In genomic region chr7:12949872-12950229, GRCm38 (mm10) we compare ENCODE assay signal across 8 mouse cellular contexts. TPM values are rescaled to one million over a fixed set of nuclear protein-coding genes. Genes with fewer than 3 reads are reported as not detected.
DNase-seq lines count a peak whose midpoint lies in the region; ATAC-seq and TF ChIP-seq lines count a peak whose summit lies in the region.

No protein-coding gene starts in this region.

- H3K36me3 ChIP-seq in heart, embryonic 11.5 days (ENCODE audit: control insufficient read depth, insufficient read depth, low read length): no peaks in the 10 kb centered on the region
- no peaks in the 10 kb centered on the region for H3K36me3 ChIP-seq in E14TG2a.4 (ENCODE audit: insufficient read depth, low read length)
- H3K36me3 ChIP-seq in forebrain, postnatal 0 days (ENCODE audit: insufficient read depth): no peaks in the 10 kb centered on the region

- no peak for TF ChIP-seq CTCF in E14TG2a.4 (conservative IDR thresholded peaks at IDR 0.05; ENCODE audit: low read length)
- no peak for TF ChIP-seq CTCF in forebrain, postnatal 0 days (IDR thresholded peaks at IDR 0.05; ENCODE audit: low read depth)

- peak; percentile 53 for ATAC-seq in heart, embryonic 11.5 days (replicated peaks; ENCODE audit: insufficient number of reproducible peaks, low FRiP score, low TSS enrichment)
- no peak for ATAC-seq in forebrain, postnatal 0 days
- peak; percentile 39 for ATAC-seq in megakaryocyte, adult 5-6 weeks (ENCODE audit: poor library complexity, severe bottlenecking)

- H3K4me1 ChIP-seq in heart, embryonic 11.5 days (ENCODE audit: control insufficient read depth, insufficient read depth, low read length): 0 out of 2 replicates have a peak, but pooled peaks cover 3% of the 10 kb centered on the region
- H3K4me1 ChIP-seq in E14TG2a.4 (replicated peaks; ENCODE audit: low read depth, low read length): peaks cover 25% of the 10 kb centered on the region
- peaks cover 9% of the 10 kb centered on the region for H3K4me1 ChIP-seq in forebrain, postnatal 0 days (ENCODE audit: insufficient read depth)

- peak overlapping the region; percentile 40 for H3K4me3 ChIP-seq in heart, embryonic 11.5 days (ENCODE audit: low read depth, low read length)
- H3K4me3 ChIP-seq in E14TG2a.4 (replicated peaks; ENCODE audit: low read length): peak overlapping the region; percentile 84
- H3K4me3 ChIP-seq in forebrain, postnatal 0 days (ENCODE audit: low read depth, low read length): peak overlapping the region; percentile 47

- 5% methylated on average over 16 of the region's 16 CpGs for WGBS in heart, embryonic 11.5 days (ENCODE audit: insufficient replicate concordance)
- 11% methylated on average over 16 of the region's 16 CpGs for WGBS in forebrain, postnatal 0 days

- DNase-seq in heart, adult 18-20 months: no peak
- DNase-seq in forebrain, postnatal 0 days: no peak
- DNase-seq in adrenal gland, adult 2 months: no peak
- no peak for DNase-seq in layer of hippocampus, adult 18-20 months (ENCODE audit: low spot score in 2 of 2)
- no peak for DNase-seq in left cerebral cortex, adult 9 months (ENCODE audit: low spot score in 2 of 2)

- H3K27me3 ChIP-seq in heart, embryonic 11.5 days (ENCODE audit: control insufficient read depth, insufficient read depth, low read length): no peaks in the 10 kb centered on the region
- no peaks in the 10 kb centered on the region for H3K27me3 ChIP-seq in E14TG2a.4 (ENCODE audit: insufficient read depth, low read length)
- no peaks in the 10 kb centered on the region for H3K27me3 ChIP-seq in forebrain, postnatal 0 days (ENCODE audit: insufficient read depth, low read length)

- H3K9ac ChIP-seq in heart, embryonic 11.5 days (ENCODE audit: low read depth, low read length): peak overlapping the region; percentile 44
- H3K9ac ChIP-seq in forebrain, postnatal 0 days: peak overlapping the region; percentile 64

- no peaks in the 10 kb centered on the region for H3K9me3 ChIP-seq in heart, embryonic 11.5 days (replicated peaks; ENCODE audit: control insufficient read depth, low read length)
- H3K9me3 ChIP-seq in E14TG2a.4 (ENCODE audit: low read length): no peaks in the 10 kb centered on the region
- H3K9me3 ChIP-seq in forebrain, postnatal 0 days (ENCODE audit: low read length): no peaks in the 10 kb centered on the region

- peak overlapping the region; percentile 61 for H3K27ac ChIP-seq in heart, embryonic 11.5 days (ENCODE audit: low read depth, low read length)
- peak overlapping the region; percentile 90 for H3K27ac ChIP-seq in forebrain, postnatal 0 days (ENCODE audit: low read depth, low read length)

- peak overlapping the region; percentile 68 for H3K4me2 ChIP-seq in heart, embryonic 11.5 days
- H3K4me2 ChIP-seq in forebrain, postnatal 0 days (ENCODE audit: low read depth): peak overlapping the region; percentile 87

RNA-seq across cellular contexts. Expression of gene Zfp324, which starts 15.8 kb away (rescaled TPM):
- polyA plus RNA-seq in heart, embryonic 11.5 days (2014; fragmentation: Nextera tagmentation; extraction: Ambion mirVana): 6.8 and 7.1 TPM in 2 replicates
- 1 to 10 TPM; 2.3 to 2.4 TPM for total RNA-seq in heart, adult 18-20 months (2021)
- total RNA-seq in forebrain, postnatal 0 days (2014; rRNA removed): 32.9 and 47.7 TPM in 2 replicates
- polyA plus RNA-seq in forebrain, postnatal 0 days (2015; fragmentation: Nextera tagmentation; extraction: Ambion mirVana): 6.8 and 8.8 TPM in 2 replicates
- 2.3 and 2.4 TPM in 2 replicates for total RNA-seq in megakaryocyte, adult 5-6 weeks (2015)
- total RNA-seq in megakaryocyte, adult 5-6 weeks (2017): 4.7 and 5.1 TPM in 2 replicates
- total RNA-seq in adrenal gland, adult 2 months (2021): 10 to 100 TPM; 10.0 to 11.1 TPM
- polyA plus RNA-seq in adrenal gland, adult 2 months (2012; rRNA removed): 9.4 and 9.7 TPM in 2 replicates
- total RNA-seq in layer of hippocampus, adult 18-20 months (2021): 10 to 100 TPM; 10.1 to 12.7 TPM

RNA-seq across cellular contexts. Expression of gene Rnf225, which starts 22.6 kb away (rescaled TPM):
- 0.53 and 0.65 TPM in 2 replicates for polyA plus RNA-seq in heart, embryonic 11.5 days (2014; fragmentation: Nextera tagmentation; extraction: Ambion mirVana)
- total RNA-seq in heart, adult 18-20 months (2021): under 1 TPM; 0.17 to 0.39 TPM
- 1.7 and 1.8 TPM in 2 replicates for total RNA-seq in forebrain, postnatal 0 days (2014; rRNA removed)
- polyA plus RNA-seq in forebrain, postnatal 0 days (2015; fragmentation: Nextera tagmentation; extraction: Ambion mirVana): 0.36 and 0.75 TPM in 2 replicates
- 0.07 and 0.14 TPM in 2 replicates for total RNA-seq in megakaryocyte, adult 5-6 weeks (2015)
- 0.04 and 0.15 TPM in 2 replicates for total RNA-seq in megakaryocyte, adult 5-6 weeks (2017)
- total RNA-seq in adrenal gland, adult 2 months (2021): under 1 TPM; 0.12 to 0.28 TPM
- 0.27 and 0.39 TPM in 2 replicates for polyA plus RNA-seq in adrenal gland, adult 2 months (2012; rRNA removed)
- total RNA-seq in layer of hippocampus, adult 18-20 months (2021): under 1 TPM; 0.71 to 0.97 TPM

RNA-seq across cellular contexts. Expression of gene Rps5, which starts 27.8 kb away (rescaled TPM):
- polyA plus RNA-seq in heart, embryonic 11.5 days (2014; fragmentation: Nextera tagmentation; extraction: Ambion mirVana): 659 and 704 TPM in 2 replicates
- 100 to 1,000 TPM; 575 to 632 TPM for total RNA-seq in heart, adult 18-20 months (2021)
- total RNA-seq in forebrain, postnatal 0 days (2014; rRNA removed): 1,758 and 2,185 TPM in 2 replicates
- 679 and 877 TPM in 2 replicates for polyA plus RNA-seq in forebrain, postnatal 0 days (2015; fragmentation: Nextera tagmentation; extraction: Ambion mirVana)
- 1,879 and 1,910 TPM in 2 replicates for total RNA-seq in megakaryocyte, adult 5-6 weeks (2015)
- 1,118 and 1,375 TPM in 2 replicates for total RNA-seq in megakaryocyte, adult 5-6 weeks (2017)
- total RNA-seq in adrenal gland, adult 2 months (2021): 100 to 1,000 TPM; 950 to 963 TPM
- 882 and 918 TPM in 2 replicates for polyA plus RNA-seq in adrenal gland, adult 2 months (2012; rRNA removed)
- total RNA-seq in layer of hippocampus, adult 18-20 months (2021): 100 to 1,000 TPM; 427 to 466 TPM

RNA-seq across cellular contexts. Expression of gene Zfp446, which starts 27.8 kb away (rescaled TPM):
- polyA plus RNA-seq in heart, embryonic 11.5 days (2014; fragmentation: Nextera tagmentation; extraction: Ambion mirVana): 4.3 and 5.5 TPM in 2 replicates
- total RNA-seq in heart, adult 18-20 months (2021): 1 to 10 TPM; 2.1 to 2.2 TPM
- total RNA-seq in forebrain, postnatal 0 days (2014; rRNA removed): 7.5 and 13.0 TPM in 2 replicates
- 6.0 and 8.2 TPM in 2 replicates for polyA plus RNA-seq in forebrain, postnatal 0 days (2015; fragmentation: Nextera tagmentation; extraction: Ambion mirVana)
- total RNA-seq in megakaryocyte, adult 5-6 weeks (2015): 1.7 and 1.8 TPM in 2 replicates
- 0.92 and 2.2 TPM in 2 replicates for total RNA-seq in megakaryocyte, adult 5-6 weeks (2017)
- 1 to 10 TPM; 5.2 to 7.0 TPM for total RNA-seq in adrenal gland, adult 2 months (2021)
- polyA plus RNA-seq in adrenal gland, adult 2 months (2012; rRNA removed): 6.8 and 8.1 TPM in 2 replicates
- total RNA-seq in layer of hippocampus, adult 18-20 months (2021): 1 to 10 TPM; 8.1 to 8.6 TPM

RNA-seq across cellular contexts. Expression of gene Slc27a5, which starts 48.1 kb away (rescaled TPM):
- polyA plus RNA-seq in heart, embryonic 11.5 days (2014; fragmentation: Nextera tagmentation; extraction: Ambion mirVana): not detected in 2 replicates
- total RNA-seq in heart, adult 18-20 months (2021): not detected
- total RNA-seq in forebrain, postnatal 0 days (2014; rRNA removed): 0.23 and 0.43 TPM in 2 replicates
- 0.08 and 0.18 TPM in 2 replicates for polyA plus RNA-seq in forebrain, postnatal 0 days (2015; fragmentation: Nextera tagmentation; extraction: Ambion mirVana)
- not detected in 2 replicates for total RNA-seq in megakaryocyte, adult 5-6 weeks (2015)
- not detected in 2 replicates for total RNA-seq in megakaryocyte, adult 5-6 weeks (2017)
- 1 to 10 TPM in 1 of 2 experiments, not detected in 1; 1.5 TPM for total RNA-seq in adrenal gland, adult 2 months (2021)
- 0.38 TPM in 1 of 2 replicates, not detected in the other for polyA plus RNA-seq in adrenal gland, adult 2 months (2012; rRNA removed)
- under 1 TPM in 1 of 2 experiments, not detected in 1; 0.57 TPM for total RNA-seq in layer of hippocampus, adult 18-20 months (2021)
